Mouse (Mus musculus) olfactory bulb, adult 2 months (tissue): ENCODE results near the gene Sap30. TPM values are rescaled to one million over a fixed set of nuclear protein-coding genes. Genes with fewer than 3 reads are reported as not detected.

ENCODE experiments used
- H3K27ac ChIP-seq: fragments of 200-500 bp; 2 replicates; pipeline ENCODE4 v1.5.1; 2012; ENCODE audit warnings: low read depth, low read length; ENCODE audit not compliant: insufficient read depth
- H3K4me1 ChIP-seq: fragments of 200-500 bp; 2 replicates; pipeline ENCODE4 v1.6.1; 2012; ENCODE audit warnings: low read length; ENCODE audit not compliant: control insufficient read depth, insufficient read depth
- H3K4me3 ChIP-seq: fragments of 200-500 bp; 2 replicates; pipeline ENCODE4 v1.5.1; 2012; ENCODE audit warnings: mild to moderate bottlenecking, low read depth, low read length, moderate library complexity; ENCODE audit not compliant: insufficient read depth
- CTCF ChIP-seq: fragments of 200-500 bp; IDR thresholded peaks from 2 replicates; pipeline ENCODE4 v1.5.1; 2012; ENCODE audit warnings: low read depth, mild to moderate bottlenecking, low read length, moderate library complexity; ENCODE audit not compliant: insufficient read depth
- POLR2A ChIP-seq: fragments of 200-500 bp; IDR thresholded peaks from 2 replicates; pipeline ENCODE4 v1.6.1; 2012; ENCODE audit warnings: mild to moderate bottlenecking, low read depth, low read length, moderate library complexity; ENCODE audit not compliant: insufficient read depth
- WGBS: fragments of 180-500 bp; shearing (Covaris S2); methylation state at CpG from one replicate; pipeline ENCODE4 v1.1.7; 2018; 5-methylcytosine and 5-hydroxymethylcytosine counted together
- polyA plus RNA-seq: library from polyadenylated mRNA; stranded (reverse); fragments of >200 nt; gene quantifications from 2 replicates; pipeline ENCODE4 v1.2.4, GENCODE M21; 2012; ENCODE audit warnings: low replicate concordance; ENCODE audit not compliant: missing spikeins, insufficient read depth, insufficient read length

Gene Sap30
- polyA plus RNA-seq, 1 experiment: not detected

- H3K4me1 ChIP-seq: no peaks in the 10 kb centered on the region
- no peak overlapping the region for H3K27ac ChIP-seq
- H3K4me3 ChIP-seq: no peak overlapping the region
- WGBS: 55% methylated on average over 5 of the region's 5 CpGs
- TF ChIP-seq POLR2A (no peak), CTCF (no peak)
Measured at GRCm38 (mm10) chr8:57503641-57504040, 16.0 kb upstream of the Sap30 start.

GRCm38 (mm10) chr8:57498847-57499511, 11.3 kb upstream of the Sap30 start:
- WGBS: 23% methylated on average over 17 of the region's 17 CpGs
- H3K27ac ChIP-seq: no peak overlapping the region
- H3K4me1 ChIP-seq: peaks cover 2% of the 10 kb centered on the region; the same call in 1 of the 2 replicates
- TF ChIP-seq POLR2A (no peak), CTCF (no peak)
- no peak overlapping the region for H3K4me3 ChIP-seq

DNA sequence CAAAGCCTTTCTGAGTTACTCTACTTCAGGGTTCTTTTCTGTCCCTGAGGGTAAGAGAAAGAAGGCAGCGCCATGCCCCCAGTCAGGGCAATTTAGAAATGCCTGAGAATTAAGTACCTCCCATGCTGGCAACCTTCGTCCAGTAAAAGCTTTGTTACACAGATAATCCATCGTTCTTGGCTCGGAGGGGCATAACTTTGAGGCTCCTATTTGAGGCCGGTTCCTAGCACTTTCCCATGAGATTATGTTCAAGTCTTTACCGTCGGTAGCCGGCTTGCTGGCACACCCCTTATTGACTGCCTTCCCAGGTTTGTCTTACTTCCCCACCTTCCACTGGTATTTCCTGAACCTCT, 10.8 kb upstream of the Sap30 start:
- Histone ChIP-seq H3K4me1 (peaks cover 2% of the 10 kb centered on the region; the same call in 1 of the 2 replicates), H3K27ac (no peak overlapping the region), H3K4me3 (no peak overlapping the region)
- TF ChIP-seq POLR2A: no peak
- TF ChIP-seq CTCF: no peak
- 29% methylated on average over 8 of the region's 8 CpGs for WGBS

- Histone ChIP-seq H3K4me1 (peaks cover 2% of the 10 kb centered on the region; the same call in 1 of the 2 replicates), H3K4me3 (no peak overlapping the region), H3K27ac (no peak overlapping the region)
- TF ChIP-seq CTCF (no peak), POLR2A (no peak)
- 98% methylated on average over 4 of the region's 4 CpGs for WGBS
Measured at GRCm38 (mm10) chr8:57491873-57492272, 4.2 kb upstream of the Sap30 start.

DNA sequence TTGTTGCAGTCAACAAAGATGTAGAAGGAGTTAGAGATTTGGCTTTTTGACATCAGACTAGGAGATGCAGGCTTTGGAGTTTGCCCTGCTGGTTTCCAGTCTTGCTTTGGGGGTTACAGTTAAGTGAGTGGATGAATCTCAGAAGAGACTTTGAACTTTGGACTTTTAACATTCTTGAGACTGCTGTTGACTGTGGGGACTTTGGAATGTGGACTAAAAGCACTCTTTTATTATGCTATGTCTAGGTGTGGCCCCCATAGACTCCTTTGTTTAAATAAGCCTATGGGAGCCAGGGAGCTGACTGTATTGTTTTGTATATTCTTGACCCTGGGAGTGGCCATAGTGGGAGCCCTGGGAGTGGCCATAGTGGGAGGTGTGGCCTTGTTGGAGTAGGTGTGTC, 2.2 kb upstream of the Sap30 start:
- Histone ChIP-seq H3K4me3 (no peak overlapping the region), H3K27ac (no peak overlapping the region), H3K4me1 (no peaks in the 10 kb centered on the region; the same call in 1 of the 2 replicates)
- TF ChIP-seq POLR2A: no peak
- no peak for TF ChIP-seq CTCF

- 97% methylated on average over 1 of the region's 1 CpGs for WGBS
- TF ChIP-seq POLR2A: no peak
- no peak for TF ChIP-seq CTCF
- Histone ChIP-seq H3K27ac (no peak overlapping the region), H3K4me3 (no peak overlapping the region), H3K4me1 (no peaks in the 10 kb centered on the region; the same call in 1 of the 2 replicates)
Measured at GRCm38 (mm10) chr8:57489366-57489765, 1.7 kb upstream of the Sap30 start.

- under 1% methylated on average over 25 of the region's 25 CpGs for WGBS
- no peak for TF ChIP-seq CTCF
- TF ChIP-seq POLR2A: no peak
Measured at GRCm38 (mm10) chr8:57488312-57488765, 679 bp upstream of the Sap30 start.

GRCm38 (mm10) chr8:57486491-57487440, 894 bp downstream of the Sap30 start:
- H3K4me3 ChIP-seq: peak overlapping the region; percentile 84
- 0 out of 2 replicates have a peak, but pooled peaks have one; percentile 23 for TF ChIP-seq POLR2A
- TF ChIP-seq CTCF: no peak
- under 1% methylated on average over 54 of the region's 54 CpGs for whole genome bisulfite sequencing
- H3K27ac ChIP-seq: peak overlapping the region; percentile 44
- H3K4me1 ChIP-seq: no peaks in the 10 kb centered on the region; the same call in 1 of the 2 replicates

More at GRCm38 (mm10) chr8:57488312-57488765, 679 bp upstream of the Sap30 start:
- Histone ChIP-seq H3K27ac (no peak overlapping the region), H3K4me3 (peak overlapping the region; percentile 84), H3K4me1 (no peaks in the 10 kb centered on the region; the same call in 1 of the 2 replicates)

- Histone ChIP-seq H3K4me3 (no peak overlapping the region), H3K4me1 (no peaks in the 10 kb centered on the region), H3K27ac (no peak overlapping the region)
- 86% methylated on average over 4 of the region's 4 CpGs for WGBS
- no peak for TF ChIP-seq POLR2A
- TF ChIP-seq CTCF: no peak
Measured at GRCm38 (mm10) chr8:57480606-57481005, 7.1 kb downstream of the Sap30 start.
